Mouse (Mus musculus): ENCODE measurements around the gene Stac2.

GRCm38 (mm10) chr11:98001351-98001824 is 51.9 kb downstream of the Stac2 start:
- TF ChIP-seq CEBPB (IDR thresholded peaks at IDR 0.05; ENCODE audit: low read depth) (no peak), CTCF (IDR thresholded peaks at IDR 0.05; ENCODE audit: control insufficient read depth, insufficient read depth, insufficient read length) (no peak), MYOD1 (IDR thresholded peaks at IDR 0.05; ENCODE audit: control insufficient read depth, insufficient read length, low read depth) (no peak)
